Mouse (Mus musculus): Measurements from ENCODE around the gene Gjb4. TPM values are rescaled to one million over a fixed set of nuclear protein-coding genes. Genes with fewer than 3 reads are reported as not detected.

The Gjb4 gene
- not detected for total RNA-seq (2021)

- intact Hi-C loops (cut with DNase I) = no loop called here
- DNase-seq = no peak
These were observed at the start of gene Gjb4 for GRCm38 (mm10) chr4:127353951-127354438. Gjb4 (minus strand) TSS chr4:127354081.

DNA sequence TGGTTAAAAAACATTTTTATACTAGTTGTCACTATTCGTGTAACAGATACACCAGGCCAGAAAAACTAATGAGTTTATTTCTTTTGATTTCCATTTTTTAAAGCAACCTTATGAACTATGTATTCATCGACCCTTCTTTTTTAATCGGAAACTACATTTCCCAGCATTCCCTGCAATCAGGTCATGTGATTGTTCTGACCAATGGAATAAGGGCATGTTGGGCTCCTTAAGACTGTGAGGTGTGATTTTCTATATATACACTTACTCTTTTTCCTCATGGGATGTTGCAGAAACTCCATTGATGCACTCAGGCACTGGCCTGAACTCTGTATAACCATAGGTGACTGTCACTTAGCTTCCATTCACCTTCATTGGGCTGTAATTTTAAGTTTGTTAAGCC lies 48.7 kb upstream of the Gjb4 start:
- intact Hi-C loops (cut with DNase I) = no loop called here
- no peak for DNase-seq

DNA sequence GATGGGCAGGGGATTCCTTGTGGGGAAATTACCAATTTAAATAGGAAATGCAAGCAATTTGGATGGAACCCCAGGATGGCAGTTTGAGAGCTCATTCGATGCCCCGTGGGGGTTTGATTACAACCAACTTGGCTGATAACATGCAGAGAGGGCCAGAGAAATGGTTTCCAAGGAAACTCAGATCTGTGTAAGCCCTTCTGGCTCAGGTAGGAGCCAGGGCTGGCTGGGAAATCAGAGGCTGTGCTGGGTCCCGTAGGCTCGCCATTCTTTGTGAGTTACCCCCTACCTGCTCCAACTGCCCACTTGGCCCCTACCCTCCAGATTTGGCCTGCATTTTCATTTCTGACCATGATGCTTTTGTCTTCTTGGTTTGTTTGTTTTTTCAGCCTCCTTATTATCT lies 48.3 kb upstream of the Gjb4 start:
- intact Hi-C loops (cut with DNase I) = no loop called here
- no peak for DNase-seq

- intact Hi-C loops (cut with DNase I) = no loop called here
- peak in 1 of 2 experiments; percentile 9 for DNase-seq
These were observed 46.6 kb upstream of the Gjb4 start for GRCm38 (mm10) chr4:127400165-127401145.

DNA sequence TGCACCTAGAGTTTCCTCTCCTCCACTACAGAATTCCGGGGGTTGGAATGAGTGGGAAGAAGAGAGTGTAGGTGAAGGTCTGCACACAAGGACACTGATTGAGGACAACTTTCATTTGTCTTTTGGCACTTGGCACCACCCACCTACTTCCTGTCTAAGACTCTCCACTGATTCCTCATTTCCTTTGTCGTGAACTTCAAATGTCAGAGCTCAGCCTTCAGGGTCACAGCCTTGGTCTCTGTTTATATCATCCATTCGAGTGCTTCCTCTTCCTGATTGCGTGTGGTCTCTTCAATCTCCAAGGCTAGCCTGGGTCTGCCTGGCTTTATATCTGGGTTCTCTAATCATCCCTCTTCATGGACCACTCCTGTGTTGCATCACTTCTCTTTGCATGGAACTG lies 41.7 kb upstream of the Gjb4 start:
- intact Hi-C loops (cut with DNase I) = no loop called here
- no peak for DNase-seq

DNA sequence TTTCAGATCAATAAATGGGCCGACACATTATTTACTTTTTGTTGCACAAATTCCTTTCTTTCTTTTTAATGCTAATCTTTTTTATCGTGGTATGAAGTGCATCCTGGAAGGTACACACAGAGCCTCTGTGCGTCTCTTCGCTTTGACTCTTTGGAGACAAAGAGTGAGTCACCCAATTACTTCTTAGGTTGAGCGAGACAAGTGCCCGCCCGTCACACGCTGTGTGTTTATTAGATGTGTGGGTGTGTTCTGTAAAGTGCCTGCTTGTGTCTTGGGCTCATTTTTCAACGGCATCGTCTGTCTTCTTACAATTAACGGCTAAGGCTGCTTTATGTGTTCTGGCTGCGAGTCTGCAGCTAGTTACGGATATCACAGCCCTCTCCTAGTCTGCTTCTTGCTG lies 35.8 kb upstream of the Gjb4 start:
- intact Hi-C loops (cut with DNase I) = no loop called here
- DNase-seq = no peak

DNA sequence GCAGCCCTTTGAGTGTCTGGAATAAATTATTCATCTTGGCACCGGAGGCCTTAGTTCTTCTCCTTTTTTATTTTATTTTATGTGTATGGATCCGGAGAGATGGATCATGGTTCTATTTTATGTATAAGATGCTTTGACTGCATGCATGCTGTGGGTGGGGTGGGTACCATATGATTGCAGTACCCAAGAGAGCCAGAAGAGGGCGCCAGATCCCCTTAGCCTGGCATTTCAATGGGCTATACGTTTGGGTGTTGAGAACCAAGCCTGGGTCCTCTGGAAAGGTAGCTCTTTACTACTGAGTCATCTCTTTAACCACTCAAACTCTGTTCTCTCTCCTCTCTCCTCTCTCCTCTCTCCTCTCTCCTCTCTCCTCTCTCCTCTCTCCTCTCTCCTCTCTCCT lies 23.5 kb upstream of the Gjb4 start:
- no peak for DNase-seq
- intact Hi-C loops (cut with DNase I) = no loop called here

DNA sequence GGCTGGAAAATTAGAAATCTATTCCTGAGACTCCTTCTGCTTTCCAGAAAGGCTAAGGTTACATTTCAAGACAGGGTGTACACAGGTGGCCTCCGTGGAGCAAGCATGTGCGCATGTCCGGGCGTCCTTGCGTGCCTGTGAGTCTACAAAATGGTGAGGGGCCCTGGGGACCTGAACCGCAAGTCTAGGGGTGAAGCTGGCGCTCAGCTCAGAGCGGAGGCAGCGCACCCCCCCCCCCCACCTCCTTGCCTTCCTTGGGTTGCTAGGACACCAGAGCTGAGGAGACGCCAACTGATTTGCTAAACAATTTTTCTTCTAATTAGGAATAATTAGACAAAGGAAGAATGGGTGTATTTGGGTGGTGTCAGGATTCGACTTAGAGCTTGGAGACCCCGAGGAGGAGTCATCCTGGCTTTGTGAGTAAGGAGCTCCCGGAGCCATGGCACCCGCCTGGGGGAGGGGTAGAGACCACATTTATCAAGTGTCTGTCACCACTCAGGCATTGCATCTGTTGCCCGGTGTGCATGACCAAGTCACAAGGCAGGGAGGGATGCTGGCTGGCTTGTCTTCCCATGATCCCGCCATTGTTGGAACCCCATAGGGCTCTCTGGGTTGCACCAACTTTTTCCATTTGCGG lies 21.8 kb upstream of the Gjb4 start:
- DNase-seq = no peak
- intact Hi-C loops (cut with DNase I) = no loop called here

- intact Hi-C loops (cut with DNase I) = no loop called here
- DNase-seq = no peak
These were observed 20.8 kb upstream of the Gjb4 start for GRCm38 (mm10) chr4:127374645-127375044.

DNA sequence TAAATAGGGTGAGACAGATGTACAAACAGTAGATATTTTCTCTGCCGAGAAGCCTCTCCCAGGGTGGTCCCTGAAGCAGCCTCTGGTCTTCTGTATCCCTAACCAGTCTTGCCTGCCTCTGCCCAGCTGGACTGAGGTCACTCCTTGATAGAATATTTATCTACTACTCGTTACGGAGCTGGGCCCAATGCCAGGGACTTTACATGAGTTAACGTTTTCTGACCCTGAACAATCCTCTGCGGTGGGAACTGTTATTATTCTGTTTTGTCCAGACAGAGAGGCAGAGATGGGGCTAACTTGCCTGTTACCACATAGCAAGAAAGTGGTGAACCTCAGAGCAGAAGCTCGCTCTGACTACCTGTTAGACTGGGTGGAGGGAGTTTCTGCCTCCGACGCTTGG lies 19.6 kb upstream of the Gjb4 start:
- no peak for DNase-seq
- intact Hi-C loops (cut with DNase I) = no loop called here

GRCm38 (mm10) chr4:127371546-127371945 lies 17.7 kb upstream of the Gjb4 start:
- peak in 1 of 2 experiments; percentile 13 for DNase-seq
- intact Hi-C loops (cut with DNase I) = no loop called here

- no peak for DNase-seq
- intact Hi-C loops (cut with DNase I) = no loop called here
These were observed 16.6 kb upstream of the Gjb4 start for GRCm38 (mm10) chr4:127370447-127370846.

GRCm38 (mm10) chr4:127368379-127368973 lies 14.6 kb upstream of the Gjb4 start:
- peak; percentile 50 to 75 for DNase-seq
- intact Hi-C loops (cut with DNase I) = loop anchor here (1.0 to 10.0 kb wide), 3 partner anchors 66 to 1176 kb away; no protein-coding TSS in a partner anchor

DNA sequence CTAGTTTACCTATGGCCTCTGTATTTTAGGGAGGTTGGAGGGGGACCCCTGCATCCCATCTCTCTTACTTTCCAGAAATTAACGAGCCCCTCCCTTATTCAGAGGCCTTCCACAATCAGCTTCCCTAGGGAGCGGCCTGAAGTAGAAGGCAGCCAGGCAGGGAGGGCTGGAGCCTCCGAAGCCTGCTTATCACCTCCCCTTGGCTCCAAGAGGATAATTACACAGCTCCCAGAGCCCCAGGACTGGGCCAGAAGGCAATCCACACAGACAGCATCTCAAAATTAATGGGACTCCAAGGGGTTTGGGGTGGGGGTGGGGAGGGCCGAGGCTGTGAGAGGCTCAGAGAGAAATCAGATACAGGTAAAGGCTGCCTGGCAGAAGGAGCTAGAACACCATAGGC lies 12.0 kb upstream of the Gjb4 start:
- intact Hi-C loops (cut with DNase I) = loop anchor here (10.0 kb wide), 1 partner anchor 1179 kb away; no protein-coding TSS in a partner anchor
- no peak for DNase-seq

GRCm38 (mm10) chr4:127365433-127365832 lies 11.6 kb upstream of the Gjb4 start:
- intact Hi-C loops (cut with DNase I) = loop anchor here (10.0 kb wide), 1 partner anchor 1179 kb away; no protein-coding TSS in a partner anchor
- DNase-seq = no peak

DNA sequence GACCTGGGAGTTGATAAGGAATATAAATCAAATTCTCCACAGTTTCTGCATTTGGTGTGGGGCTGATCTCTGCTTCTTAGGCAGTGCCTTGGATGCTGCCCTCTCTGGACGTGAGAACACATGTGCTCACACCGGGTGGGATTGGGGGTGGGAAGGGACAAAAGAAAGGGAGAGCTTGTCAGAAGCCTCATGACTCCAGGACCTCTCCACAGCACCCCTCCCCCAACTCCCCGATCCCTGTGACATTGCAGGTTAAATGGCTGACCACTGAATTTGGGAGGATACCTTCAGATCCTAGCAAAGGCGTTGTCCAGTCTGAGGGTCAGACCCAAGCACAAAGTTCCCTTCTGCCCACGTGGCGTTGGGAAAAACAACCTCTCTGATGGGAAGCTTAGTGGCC lies 10.6 kb upstream of the Gjb4 start:
- no peak for DNase-seq
- intact Hi-C loops (cut with DNase I) = loop anchor here (10.0 kb wide), 1 partner anchor 1180 kb away; no protein-coding TSS in a partner anchor

GRCm38 (mm10) chr4:127363331-127363730 lies 9.4 kb upstream of the Gjb4 start:
- DNase-seq = no peak
- intact Hi-C loops (cut with DNase I) = loop anchor here (10.0 kb wide), 1 partner anchor 1181 kb away; no protein-coding TSS in a partner anchor

DNA sequence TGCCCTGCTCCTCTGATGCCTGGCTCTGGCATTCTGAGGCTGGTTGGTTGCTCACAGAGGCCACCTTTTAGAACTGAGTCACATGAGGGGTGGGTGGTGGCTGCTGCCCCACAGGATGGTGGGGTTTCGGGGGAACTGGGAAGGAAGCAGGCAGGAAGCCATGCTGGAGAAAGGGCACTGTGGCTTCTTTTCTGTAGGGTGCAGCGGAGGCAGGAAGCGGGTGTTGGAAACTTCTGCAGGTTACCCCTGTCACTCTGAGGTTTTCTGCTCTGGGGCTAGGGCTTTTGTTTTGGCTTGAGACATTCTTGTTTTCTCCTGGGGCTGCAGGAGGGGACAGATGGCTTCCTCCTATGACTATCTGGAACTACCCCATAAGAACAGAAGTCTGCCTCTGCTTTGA lies 8.6 kb upstream of the Gjb4 start:
- intact Hi-C loops (cut with DNase I) = loop anchor here (10.0 kb wide), 1 partner anchor 1182 kb away; no protein-coding TSS in a partner anchor
- no peak for DNase-seq

DNA sequence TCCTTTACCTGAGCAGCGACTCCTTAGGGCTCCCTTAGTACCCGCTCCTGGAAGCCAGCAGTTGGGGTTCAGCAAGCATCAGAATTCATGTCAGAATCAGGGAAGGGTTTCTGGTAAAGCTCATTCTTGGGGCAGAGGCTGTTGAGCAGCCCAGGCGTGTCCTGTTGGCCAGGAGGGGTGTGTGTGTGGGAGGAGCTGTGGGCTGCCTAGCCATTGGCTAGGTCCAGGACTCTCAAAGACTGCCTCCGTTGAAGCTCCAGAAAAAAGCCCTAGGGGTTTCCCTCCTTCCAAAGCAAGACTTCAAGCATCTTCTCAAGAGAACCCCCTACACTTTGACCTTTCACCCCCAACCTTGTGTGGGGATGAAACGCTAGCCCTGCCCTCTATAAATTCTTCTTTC lies 4.1 kb upstream of the Gjb4 start, which contains the start of gene Gjb5:
TSS of gene Gjb5 (minus strand) at position 164 of the 400 bp plus-strand sequence.
- DNase-seq = no peak
- intact Hi-C loops (cut with DNase I) = no loop called here

- intact Hi-C loops (cut with DNase I) = no loop called here
- DNase-seq = no peak
These were observed 915 bp upstream of the Gjb4 start for GRCm38 (mm10) chr4:127354506-127355485.

Measured in heart, postnatal 36 days (tissue).